Mouse (Mus musculus) frontal cortex, postnatal 10 days (tissue): ENCODE results near the gene Stat6.
A peak's percentile ranks its signal among the peaks of the same experiment; 100 is the strongest.
"Not testable (repeated sequence)": the region's sequence is repeated elsewhere in the genome, so short reads cannot be mapped to it uniquely, and the experiment has no call there.

Experiments used
- DNase-seq, 2 experiments: peaks; one replicate each; pipeline ENCODE4 v3.0.0; 2022; ENCODE audit warnings: low spot score in 2 of 2, mixed read lengths in 1 of 2

Gene Stat6

DNA sequence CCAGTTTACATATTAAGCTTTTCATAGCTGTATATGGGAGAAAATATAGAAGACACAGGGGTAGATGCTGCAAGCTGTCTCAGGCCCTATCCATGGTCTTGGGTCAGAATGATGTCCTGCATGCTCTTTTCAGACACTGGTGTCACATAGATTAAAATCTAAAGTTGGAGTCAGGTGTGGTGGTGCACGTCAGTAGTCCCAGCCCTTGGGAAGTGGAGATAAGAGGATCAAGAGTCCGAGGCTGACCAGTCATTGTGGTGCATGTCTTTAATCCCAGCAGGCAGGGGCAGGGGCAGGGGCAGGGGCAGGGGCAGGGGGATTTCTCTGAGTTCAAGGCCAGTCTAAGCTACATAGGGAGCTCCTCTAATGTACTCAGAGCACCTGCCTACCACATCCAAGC, 3.0 kb downstream of the Stat6 start:
- DNase-seq = no peak

- no peak for DNase-seq
Observed at GRCm38 (mm10) chr10:127652906-127653638, 10.3 kb downstream of the Stat6 start.

DNA sequence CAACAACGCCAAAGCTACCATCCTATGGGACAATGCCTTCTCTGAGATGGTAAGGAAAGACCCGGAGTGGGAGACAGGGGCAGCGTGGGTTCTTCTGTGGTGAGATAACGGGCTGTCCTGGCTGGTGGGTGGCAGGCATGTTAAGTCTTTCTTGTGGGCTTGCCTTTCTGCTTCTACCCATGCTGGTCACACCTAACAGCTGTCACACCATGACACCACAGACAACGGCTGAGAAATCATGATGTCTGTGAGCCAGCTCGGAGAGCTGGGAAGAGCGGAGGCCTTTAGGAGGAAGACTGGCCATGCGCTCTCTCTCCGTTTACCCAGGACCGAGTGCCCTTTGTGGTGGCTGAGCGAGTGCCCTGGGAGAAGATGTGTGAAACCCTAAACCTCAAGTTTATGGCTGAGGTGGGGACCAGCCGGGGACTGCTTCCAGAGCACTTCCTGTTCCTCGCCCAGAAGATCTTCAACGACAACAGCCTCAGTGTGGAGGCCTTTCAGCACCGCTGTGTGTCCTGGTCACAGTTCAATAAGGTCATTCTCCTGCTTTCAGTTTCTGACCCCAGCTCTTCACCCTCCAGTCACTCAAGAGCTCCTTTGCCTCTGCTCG, 12.3 kb downstream of the Stat6 start:
- no peak for DNase-seq

DNA sequence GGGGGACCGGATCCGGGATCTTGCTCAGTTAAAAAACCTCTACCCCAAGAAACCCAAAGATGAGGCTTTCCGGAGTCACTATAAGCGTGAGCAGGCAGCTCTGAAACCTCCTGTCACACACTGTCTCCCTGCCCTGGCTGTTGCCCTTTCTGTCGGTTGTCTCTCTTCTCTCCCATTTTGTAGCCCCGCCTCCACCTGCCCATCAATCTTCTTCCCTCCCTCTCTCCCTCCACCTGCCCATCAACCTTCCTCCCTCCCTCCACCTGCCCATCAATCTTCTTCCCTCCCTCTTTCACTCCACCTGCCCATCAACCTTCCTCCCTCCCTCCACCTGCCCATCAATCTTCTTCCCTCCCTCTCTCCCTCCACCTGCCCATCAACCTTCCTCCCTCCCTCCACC, 14.8 kb downstream of the Stat6 start:
- DNase-seq = not testable (repeated sequence)

- no peak for DNase-seq
Observed at GRCm38 (mm10) chr10:127658076-127658475, 15.3 kb downstream of the Stat6 start.

DNA sequence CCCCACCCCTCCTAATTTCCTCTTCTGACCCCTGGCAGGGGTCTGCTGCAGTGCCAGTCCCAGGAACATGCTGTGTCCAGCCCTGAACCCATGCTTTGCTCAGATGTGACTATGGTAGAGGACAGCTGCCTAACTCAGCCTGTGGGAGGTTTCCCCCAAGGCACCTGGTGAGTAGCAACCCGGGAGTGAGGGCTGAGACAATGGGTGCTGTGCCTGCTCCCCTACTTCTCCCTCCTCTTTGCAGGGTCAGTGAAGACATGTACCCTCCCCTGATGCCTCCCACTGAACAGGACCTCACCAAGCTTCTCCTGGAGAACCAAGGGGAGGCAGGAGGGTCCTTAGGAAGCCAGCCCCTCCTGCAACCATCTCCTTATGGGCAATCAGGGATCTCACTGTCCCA, 16.8 kb downstream of the Stat6 start:
- no peak for DNase-seq

DNA sequence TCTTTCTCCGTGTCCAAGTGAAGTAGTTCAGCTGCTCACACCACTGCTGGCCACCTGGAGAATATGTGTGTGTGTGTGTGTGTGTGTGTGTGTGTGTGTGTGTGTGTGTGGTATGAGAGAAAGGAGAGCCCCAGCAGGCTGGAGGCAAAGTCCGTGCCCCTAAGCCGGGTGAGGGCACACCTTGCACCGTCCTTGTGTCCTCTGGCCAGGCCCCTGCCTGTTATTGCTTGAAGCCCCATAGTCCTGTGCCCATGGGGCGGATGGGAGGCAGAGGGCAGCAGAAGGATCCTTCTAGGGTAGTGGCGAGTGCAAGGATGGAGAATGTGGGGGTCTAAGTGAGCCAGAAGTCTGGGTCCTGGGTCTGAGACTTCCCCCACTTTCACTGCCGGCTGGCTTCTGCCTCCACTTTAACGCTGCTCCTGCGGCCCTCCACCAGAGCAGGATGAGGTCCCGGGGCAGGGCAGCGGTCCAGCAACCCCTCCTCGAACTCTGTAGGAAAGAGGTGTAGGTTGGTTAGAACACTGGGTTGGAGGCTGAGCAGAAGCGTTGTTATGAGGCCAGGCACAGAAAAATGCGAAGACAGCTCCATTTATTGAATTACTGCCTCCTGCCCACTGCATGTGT, 18.6 kb downstream of the Stat6 start:
- peak in 1 of 2 experiments; percentile 29 for DNase-seq

- DNase-seq = peak in 1 of 2 experiments; percentile 46
Observed at GRCm38 (mm10) chr10:127661915-127662663, 19.3 kb downstream of the Stat6 start.

GRCm38 (mm10) chr10:127662666-127663253, 20.0 kb downstream of the Stat6 start:
- peak in 1 of 2 experiments; percentile 48 for DNase-seq

- DNase-seq = no peak
Observed at GRCm38 (mm10) chr10:127663590-127663989, 20.8 kb downstream of the Stat6 start.

GRCm38 (mm10) chr10:127664166-127664565, 21.4 kb downstream of the Stat6 start:
- no peak for DNase-seq

GRCm38 (mm10) chr10:127664891-127665290, 22.1 kb downstream of the Stat6 start:
- no peak for DNase-seq

DNA sequence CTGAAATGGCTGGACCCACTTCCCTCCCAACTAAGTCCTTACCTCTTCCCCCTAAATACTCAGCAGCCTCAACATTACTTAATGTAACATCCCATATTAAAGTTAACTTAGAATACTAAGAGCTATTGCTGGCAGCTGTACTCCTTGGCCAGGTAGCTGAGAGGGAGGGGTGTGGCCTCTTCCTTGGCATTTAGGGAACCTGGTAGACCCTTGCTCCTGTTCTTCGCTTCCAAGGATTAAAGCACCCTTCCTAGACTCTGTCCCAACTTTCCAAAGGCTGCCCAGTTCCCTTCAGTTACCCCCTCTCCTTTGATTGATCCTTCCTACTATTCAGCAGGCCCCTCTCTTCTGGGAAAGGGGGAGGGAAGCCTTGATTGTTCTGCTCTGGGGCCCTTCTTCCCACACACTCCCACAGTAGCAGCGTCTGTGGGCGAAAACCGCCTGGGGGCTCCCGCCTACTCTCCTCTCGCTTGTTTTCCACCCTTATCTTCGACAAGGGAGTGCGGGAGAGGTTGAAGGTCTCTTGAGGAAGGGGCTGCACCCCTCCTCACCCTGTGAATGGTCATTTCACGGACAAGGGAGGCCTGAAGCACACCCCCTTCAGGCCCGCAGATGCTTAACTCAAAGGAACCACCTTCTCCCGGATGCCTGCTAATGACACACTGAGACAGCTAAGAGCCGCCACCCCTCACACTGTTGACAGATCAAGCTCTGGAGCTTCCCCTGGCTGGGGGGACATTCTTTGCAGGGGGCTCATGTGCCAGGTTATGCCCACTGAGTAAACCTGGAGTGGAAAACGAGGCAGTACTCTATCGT, 22.8 kb downstream of the Stat6 start:
- DNase-seq = no peak

DNA sequence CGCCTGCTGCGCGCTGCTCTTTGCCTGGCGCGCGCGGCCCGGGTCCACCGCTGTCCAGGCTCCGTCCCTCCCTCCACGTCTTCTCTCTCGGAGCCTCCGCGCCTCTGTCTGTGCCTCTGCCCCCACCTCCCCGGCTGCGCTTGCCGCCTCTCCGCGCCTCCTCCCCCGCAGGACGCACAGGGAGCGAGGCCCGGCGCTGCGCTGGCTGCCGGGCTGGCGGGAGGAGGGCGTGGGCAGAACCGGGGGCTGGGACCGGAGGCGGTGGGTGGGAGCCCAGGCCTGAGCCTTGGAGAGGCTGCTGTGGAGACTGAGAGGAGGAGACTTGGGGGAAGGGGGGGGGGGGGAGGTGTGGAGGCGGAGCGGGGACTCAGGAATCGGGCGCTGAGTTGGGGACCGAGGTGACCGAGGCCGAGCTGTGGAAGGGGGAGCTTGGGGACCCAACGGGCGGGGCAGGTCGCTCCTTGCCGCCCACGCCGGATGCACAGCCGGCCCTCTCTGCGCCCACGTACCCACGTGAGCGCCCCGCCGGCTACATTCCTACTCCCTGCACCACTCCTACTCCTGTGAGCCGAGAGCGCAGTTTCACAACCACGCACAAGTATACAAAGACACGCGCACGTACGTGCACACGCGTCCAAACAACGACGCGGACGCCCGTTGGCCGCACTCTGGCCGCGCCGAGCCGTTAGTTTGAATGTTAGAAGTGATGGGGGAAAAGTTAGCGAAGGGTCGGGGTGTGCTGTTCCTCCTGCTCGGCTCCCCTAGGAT, 23.9 kb downstream of the Stat6 start, which contains the start of gene Nemp1:
Nemp1 (plus strand) TSS at position 401 of the 768 bp plus-strand sequence.
- peak; percentile 73 for DNase-seq

DNA sequence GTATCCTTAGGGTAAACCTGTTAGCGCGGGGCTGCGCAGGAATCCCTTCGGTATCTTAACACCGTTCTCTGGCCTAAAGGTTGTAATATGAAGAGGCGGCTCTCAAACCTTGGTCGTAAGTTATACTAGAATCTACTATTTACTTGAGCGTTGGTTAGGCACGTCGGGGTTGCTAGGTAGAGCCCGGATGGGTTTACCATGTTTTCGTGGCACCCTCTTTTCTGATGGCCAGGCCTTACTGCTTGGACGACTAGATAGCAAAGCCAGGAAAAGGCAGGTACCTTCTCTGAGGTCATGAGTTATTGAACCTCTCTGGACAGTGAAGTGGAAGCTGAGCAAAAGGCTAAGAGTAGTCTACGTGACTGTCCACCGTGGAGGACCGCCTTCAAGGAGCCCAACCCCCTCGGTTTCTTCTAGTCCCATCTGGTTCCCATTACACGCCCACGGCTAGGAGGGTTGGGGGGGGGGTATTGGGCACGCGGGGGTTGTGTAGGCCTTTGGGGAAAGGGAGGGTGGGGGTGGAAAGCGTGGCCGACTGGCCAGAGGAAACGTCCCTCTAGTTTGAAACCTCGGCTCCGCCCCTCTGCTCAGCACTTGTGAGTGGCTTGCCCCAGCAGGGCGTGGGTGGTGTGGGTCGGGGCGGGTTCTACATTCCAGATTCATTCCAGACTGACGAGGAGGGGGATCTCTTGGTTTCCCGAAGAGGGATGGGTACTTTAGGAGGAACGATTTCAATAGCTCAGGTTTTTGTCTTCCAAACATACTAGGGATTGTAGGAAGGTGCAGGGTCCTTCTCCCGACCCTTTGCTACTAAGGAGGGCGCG, 24.7 kb downstream of the Stat6 start:
- DNase-seq = peak; percentile 78 to 81

GRCm38 (mm10) chr10:127668093-127669050, 25.6 kb downstream of the Stat6 start, which contains the start of gene Nab2:
TSS of gene Nab2 (minus strand) at chr10:127668568.
- DNase-seq = peak; percentile 69 to 79

GRCm38 (mm10) chr10:127669170-127669569, 26.4 kb downstream of the Stat6 start:
- DNase-seq = peak; percentile 55 to 77

DNA sequence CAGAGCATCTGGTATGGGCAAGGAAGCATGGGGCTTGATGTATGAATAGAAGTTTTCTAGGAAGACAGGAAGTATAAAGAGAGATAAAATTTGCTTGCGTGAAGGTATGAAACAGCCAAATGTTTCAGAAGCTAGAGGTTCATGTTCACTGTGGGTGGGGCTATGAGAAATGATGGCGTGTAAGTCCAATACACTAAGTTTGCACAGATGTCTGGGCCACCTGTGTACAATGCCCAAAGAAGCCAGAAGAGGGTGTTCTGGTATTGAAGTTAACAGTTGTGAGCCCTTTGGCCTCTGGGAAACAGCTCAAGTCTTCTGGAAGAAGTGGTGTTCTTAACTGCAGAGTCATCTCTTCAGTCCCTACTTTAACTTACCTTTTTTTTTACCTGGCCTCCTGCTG, 27.4 kb downstream of the Stat6 start:
- DNase-seq = no peak
